9 mouse cellular contexts compared by ENCODE assay signal in the genomic region with DNA sequence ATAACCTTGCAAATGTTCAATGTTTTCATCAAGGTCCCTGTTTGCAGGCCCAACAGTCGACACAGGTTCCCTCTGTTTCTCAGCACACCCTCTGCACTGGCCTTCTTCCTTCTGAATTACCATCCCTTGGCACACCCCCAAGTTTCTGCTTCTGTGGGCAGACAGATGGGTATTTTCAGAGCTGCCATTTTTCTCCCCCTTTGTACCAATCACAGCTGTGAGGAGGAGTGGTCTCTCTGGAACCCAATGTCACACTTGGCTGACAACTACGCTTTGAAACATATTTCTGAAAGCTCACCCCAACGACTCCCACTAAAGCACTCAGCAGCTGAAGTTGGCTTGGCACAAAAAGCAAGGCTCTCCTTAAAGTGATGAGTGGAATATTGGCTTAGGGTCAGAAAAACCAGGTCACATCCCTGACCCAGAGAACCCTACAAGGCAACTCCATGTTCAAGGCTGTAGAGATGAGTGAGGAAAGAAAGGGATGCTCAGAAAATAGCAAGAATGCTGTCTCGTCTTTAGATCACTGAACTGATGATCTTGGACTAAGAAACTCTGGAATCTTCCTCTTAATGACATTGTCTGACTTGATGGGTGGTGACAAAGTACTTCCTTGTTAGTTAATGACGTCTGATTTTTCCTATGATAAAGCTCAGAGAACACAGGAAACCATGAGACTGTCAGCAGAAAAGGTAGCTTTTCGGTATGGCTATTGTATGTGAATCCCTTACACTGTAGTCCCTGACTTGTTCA. TPM values are rescaled to one million over a fixed set of nuclear protein-coding genes. Genes with fewer than 3 reads are reported as not detected.
DNase-seq lines count a peak whose midpoint lies in the region; ATAC-seq lines count a peak whose summit lies in the region.
"Had no signal": no experiment of that assay in that cellular context is flagged by ENCODE, and none has a peak within 500 bp of the region (broad histone marks: within the 10 kb centered on the region; RNA-seq: fewer than 3 reads in every experiment).

No protein-coding gene starts in this region.

- ATAC-seq in hindbrain, embryonic 12.5 days (ENCODE audit: low FRiP score): peak; percentile 77
- no peak for ATAC-seq in hindbrain, embryonic 11.5 days (ENCODE audit: low FRiP score)
- ATAC-seq in neural tube, embryonic 14.5 days (ENCODE audit: low read depth): peak; percentile 70

- no peak overlapping the region for H3K27ac ChIP-seq in hindbrain, embryonic 12.5 days
- no peak overlapping the region for H3K27ac ChIP-seq in hindbrain, embryonic 11.5 days (ENCODE audit: low read depth, low read length)
- H3K27ac ChIP-seq in neural tube, embryonic 14.5 days (ENCODE audit: low read depth, low read length): no peak overlapping the region

- no peak overlapping the region for H3K9ac ChIP-seq in hindbrain, embryonic 12.5 days
- no peak overlapping the region for H3K9ac ChIP-seq in hindbrain, embryonic 11.5 days (ENCODE audit: low read depth, low read length)
- H3K9ac ChIP-seq in neural tube, embryonic 14.5 days (replicated peaks; ENCODE audit: low read depth, low read length): no peak overlapping the region

- WGBS in hindbrain, embryonic 12.5 days: 78% methylated on average over 6 of the region's 6 CpGs
- WGBS in hindbrain, embryonic 11.5 days: 86% methylated on average over 6 of the region's 6 CpGs
- 66% methylated on average over 6 of the region's 6 CpGs for WGBS in neural tube, embryonic 14.5 days

- no peaks in the 10 kb centered on the region for H3K36me3 ChIP-seq in hindbrain, embryonic 12.5 days
- no peaks in the 10 kb centered on the region for H3K36me3 ChIP-seq in hindbrain, embryonic 11.5 days (ENCODE audit: control insufficient read depth, insufficient read depth, low read length)
- no peaks in the 10 kb centered on the region for H3K36me3 ChIP-seq in neural tube, embryonic 14.5 days (ENCODE audit: control insufficient read depth, insufficient read depth, low read length)

- H3K4me3 ChIP-seq in hindbrain, embryonic 12.5 days: no peak overlapping the region
- H3K4me3 ChIP-seq in hindbrain, embryonic 11.5 days (ENCODE audit: low read depth, low read length): no peak overlapping the region
- no peak overlapping the region for H3K4me3 ChIP-seq in neural tube, embryonic 14.5 days (ENCODE audit: low read depth, low read length)
- H3K4me3 ChIP-seq: megakaryocyte, embryonic 14.5 days had no signal

- no peak overlapping the region for H3K4me2 ChIP-seq in hindbrain, embryonic 12.5 days (replicated peaks)
- H3K4me2 ChIP-seq in hindbrain, embryonic 11.5 days (replicated peaks; ENCODE audit: low read depth, low read length): no peak overlapping the region
- H3K4me2 ChIP-seq in neural tube, embryonic 14.5 days (ENCODE audit: low read depth, low read length): no peak overlapping the region

- H3K9me3 ChIP-seq in hindbrain, embryonic 12.5 days (replicated peaks): no peaks in the 10 kb centered on the region
- no peaks in the 10 kb centered on the region for H3K9me3 ChIP-seq in hindbrain, embryonic 11.5 days (ENCODE audit: control insufficient read depth, low read length)
- no peaks in the 10 kb centered on the region for H3K9me3 ChIP-seq in neural tube, embryonic 14.5 days (ENCODE audit: control insufficient read depth, low read length)
- H3K9me3 ChIP-seq: megakaryocyte, embryonic 14.5 days had no signal

- H3K27me3 ChIP-seq in hindbrain, embryonic 12.5 days: no peaks in the 10 kb centered on the region
- H3K27me3 ChIP-seq in hindbrain, embryonic 11.5 days (ENCODE audit: control insufficient read depth, insufficient read depth, low read length): no peaks in the 10 kb centered on the region
- H3K27me3 ChIP-seq in neural tube, embryonic 14.5 days (ENCODE audit: control insufficient read depth, insufficient read depth, low read length): no peaks in the 10 kb centered on the region
- H3K27me3 ChIP-seq: megakaryocyte, embryonic 14.5 days had no signal

- no peak for DNase-seq in hindbrain, embryonic 11.5 days (ENCODE audit: low spot score)
- peak; percentile 27 for DNase-seq in adrenal gland, postnatal 25 days
- peak; percentile 25 to 70 for DNase-seq in layer of hippocampus, adult 18-20 months (ENCODE audit: low spot score in 2 of 2)
- DNase-seq in spleen, postnatal 10 days (ENCODE audit: low spot score in 2 of 2): no peak
- DNase-seq in thymus, postnatal 36 days: no peak
- DNase-seq in ovary, adult 18-20 months (ENCODE audit: low spot score): no peak

- no peaks in the 10 kb centered on the region for H3K4me1 ChIP-seq in hindbrain, embryonic 12.5 days
- no peaks in the 10 kb centered on the region for H3K4me1 ChIP-seq in hindbrain, embryonic 11.5 days (replicated peaks; ENCODE audit: control insufficient read depth, insufficient read depth, low read length)
- H3K4me1 ChIP-seq in neural tube, embryonic 14.5 days (ENCODE audit: control insufficient read depth, insufficient read depth, low read length): no peaks in the 10 kb centered on the region
- H3K4me1 ChIP-seq: megakaryocyte, embryonic 14.5 days had no signal

RNA-seq across cellular contexts. Expression of gene Itgb8, which starts 31.7 kb away (rescaled TPM):
- polyA plus RNA-seq in hindbrain, embryonic 12.5 days (2016; fragmentation: Nextera tagmentation; extraction: Ambion mirVana): 21.3 and 22.3 TPM in 2 replicates
- 29.6 and 32.7 TPM in 2 replicates for polyA plus RNA-seq in hindbrain, embryonic 11.5 days (2014; fragmentation: Nextera tagmentation; extraction: Ambion mirVana)
- 2.0 and 2.2 TPM in 2 replicates for total RNA-seq in adrenal gland, postnatal 25 days (2021)
- total RNA-seq in layer of hippocampus, adult 18-20 months (2021): 10 to 100 TPM; 32.2 to 32.5 TPM
- 11.8 and 13.6 TPM in 2 replicates for polyA plus RNA-seq in neural tube, embryonic 14.5 days (2014; fragmentation: Nextera tagmentation; extraction: Ambion mirVana)

Comparison
In these comparisons a context has a peak if more than half of its experiments do, and no peak if none do; other contexts are left out.
1. DNase-seq: peak in adrenal gland, postnatal 25 days (single experiment) and layer of hippocampus, adult 18-20 months (2 of 2); none in hindbrain, embryonic 11.5 days (single experiment), spleen, postnatal 10 days (0 of 2), thymus, postnatal 36 days (0 of 2) and ovary, adult 18-20 months (single experiment).